Mouse (Mus musculus) olfactory bulb, adult 2 months (tissue): ENCODE results near the gene Snhg11.

Experiments
- CTCF ChIP-seq: fragments of 200-500 bp; IDR thresholded peaks from 2 replicates; pipeline ENCODE4 v1.5.1; 2012; ENCODE audit warnings: low read depth, mild to moderate bottlenecking, low read length, moderate library complexity; ENCODE audit not compliant: insufficient read depth
- POLR2A ChIP-seq: fragments of 200-500 bp; IDR thresholded peaks from 2 replicates; pipeline ENCODE4 v1.6.1; 2012; ENCODE audit warnings: mild to moderate bottlenecking, low read depth, low read length, moderate library complexity; ENCODE audit not compliant: insufficient read depth

DNA sequence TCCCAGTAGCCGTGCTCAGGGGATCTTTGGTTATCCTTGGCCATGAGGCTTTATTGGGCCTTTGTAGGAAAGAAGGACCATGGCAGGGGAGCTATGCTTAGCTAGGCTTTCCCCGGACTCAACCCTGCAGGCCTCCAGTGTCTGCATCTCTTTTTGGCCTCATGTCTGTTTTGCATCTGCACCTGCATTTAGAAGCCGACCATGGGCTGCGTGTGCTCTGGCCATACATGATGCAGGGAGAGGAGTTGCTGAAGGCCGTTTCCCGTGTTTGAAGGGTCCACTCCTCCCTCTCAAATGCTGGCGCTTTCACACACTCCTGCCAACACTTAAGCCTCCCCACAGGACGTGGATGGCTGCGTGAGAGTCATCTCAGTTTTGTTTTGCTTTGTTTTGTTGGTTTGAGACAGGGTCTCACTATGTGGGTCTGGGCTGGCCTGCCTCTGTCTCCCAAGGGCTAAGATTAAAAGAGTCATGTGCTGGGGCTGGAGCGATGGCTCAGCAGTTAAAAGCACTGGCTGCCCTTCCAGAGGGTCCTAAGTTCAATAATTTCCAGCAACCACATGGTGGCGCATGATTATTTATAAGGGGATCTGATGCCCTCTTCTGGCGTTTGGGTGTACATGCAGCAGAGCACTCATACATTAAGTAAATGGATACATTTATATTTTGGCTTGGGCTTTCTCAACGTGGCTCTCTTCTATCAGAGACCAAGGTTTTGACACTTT is 4.1 kb downstream of the Snhg11 start:
- TF ChIP-seq POLR2A (no peak), CTCF (peak; percentile 50; the same call in 1 of the 2 replicates)
